Mouse (Mus musculus): ENCODE data around the gene Cuta.
A peak's percentile ranks its signal among the peaks of the same experiment; 100 is the strongest.

- TF ChIP-seq POLR2A (IDR thresholded peaks at IDR 0.05; ENCODE audit: control insufficient read depth, extremely low read depth, insufficient read depth, low read length, poor library complexity) (no peak), CTCF (IDR thresholded peaks at IDR 0.05; ENCODE audit: borderline replicate concordance, control insufficient read depth, extremely low read depth, insufficient read depth, low read length, poor library complexity) (peak; percentile 78; the same call in 1 of the 2 replicates)
These were observed 43.8 kb downstream of the Cuta start for GRCm38 (mm10) chr17:26895578-26895977.

Data from thymus, adult 2 months (tissue).